Mouse (Mus musculus): Measurements from ENCODE around the gene Parvb. TPM values are rescaled to one million over a fixed set of nuclear protein-coding genes. Genes with fewer than 3 reads are reported as not detected.
A peak's percentile ranks its signal among the peaks of the same experiment; 100 is the strongest.
"Not testable (repeated sequence)": the region's sequence is repeated elsewhere in the genome, so short reads cannot be mapped to it uniquely, and the experiment has no call there.

The Parvb gene
- total and polyA plus RNA-seq, 3 experiments: 4.8 to 58.0 TPM; not detected in 1

DNA sequence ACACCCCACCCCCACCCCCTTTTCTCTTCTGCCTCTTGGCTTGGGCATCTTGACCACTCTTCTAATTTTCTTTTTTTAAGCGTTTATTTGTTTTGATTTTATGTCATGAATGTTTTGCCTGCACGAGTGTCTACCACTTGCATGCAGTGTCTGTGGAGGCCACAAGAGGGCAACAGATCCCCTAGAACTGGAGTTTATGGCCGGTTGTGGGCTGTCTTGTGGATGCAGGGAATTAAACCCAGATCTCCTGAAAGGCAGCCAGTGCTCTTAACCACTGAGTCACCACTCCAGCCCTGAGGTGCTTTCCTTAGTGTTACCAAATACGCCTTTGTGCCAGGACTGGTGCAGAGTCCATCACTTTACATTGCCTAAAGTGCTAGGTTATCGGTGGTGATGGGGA, 52.2 kb downstream of the Parvb start:
- H3K36me3 ChIP-seq (ENCODE audit: control insufficient read depth in 1 of 2, insufficient read depth in 2 of 2, low read length in 2 of 2): no peaks in the 10 kb centered on the region
- H3K27me3 ChIP-seq (ENCODE audit: control insufficient read depth in 1 of 2, insufficient read depth in 2 of 2, low read length in 2 of 2): no peaks in the 10 kb centered on the region
- H3K27ac ChIP-seq (ENCODE audit: control insufficient read depth, low read depth, low read length): no peak overlapping the region
- no peak overlapping the region for H3K9ac ChIP-seq (ENCODE audit: control insufficient read depth, low read depth, low read length, poor library complexity, severe bottlenecking)
- H3K4me1 ChIP-seq (ENCODE audit: control insufficient read depth in 1 of 2, insufficient read depth in 2 of 2, low read length in 2 of 2): no peaks in the 10 kb centered on the region
- no peaks in the 10 kb centered on the region for H3K9me3 ChIP-seq (replicated peaks; ENCODE audit: insufficient read depth, low read length)
- DNase-seq (ENCODE audit: low read depth, low spot score): peak; percentile 63
- TF ChIP-seq RAD21 (IDR thresholded peaks at IDR 0.05; ENCODE audit: low read depth, low read length) (peak; percentile 88), NRF1 (IDR thresholded peaks at IDR 0.05; ENCODE audit: insufficient read depth, low read depth, low read length, poor library complexity, severe bottlenecking) (no peak), SMC3 (IDR thresholded peaks at IDR 0.05; ENCODE audit: low read depth, low read length) (peak; percentile 92), JUND (IDR thresholded peaks at IDR 0.05; ENCODE audit: low read depth, low read length) (no peak), HCFC1 (IDR thresholded peaks at IDR 0.05; ENCODE audit: low read depth, low read length) (no peak), CTCF (IDR thresholded peaks at IDR 0.05 in 2 of 3, conservative IDR thresholded peaks at IDR 0.05 in 1 of 3; ENCODE audit: control insufficient read depth in 1 of 3, insufficient read depth in 1 of 3, low read depth in 2 of 3, low read length in 3 of 3, poor library complexity in 1 of 3, severe bottlenecking in 1 of 3) (peak; percentile 79 to 85 (median 79)), ZC3H11A (IDR thresholded peaks at IDR 0.05; ENCODE audit: low read depth, low read length) (peak; percentile 80), RCOR1 (IDR thresholded peaks at IDR 0.05; ENCODE audit: low read depth, low read length) (no peak), MEF2A (IDR thresholded peaks at IDR 0.05; ENCODE audit: extremely low read depth, insufficient replicate concordance, low read depth, low read length, poor library complexity, severe bottlenecking) (no peak), GATA1 (IDR thresholded peaks at IDR 0.05; ENCODE audit: low read depth, low read length) (no peak)
- H3K79me2 ChIP-seq (ENCODE audit: control insufficient read depth, insufficient read depth, low read length, poor library complexity): no peaks in the 10 kb centered on the region
- H3K4me3 ChIP-seq (ENCODE audit: control insufficient read depth in 1 of 2, insufficient read depth in 1 of 2, low read depth in 2 of 2, low read length in 2 of 2): no peak overlapping the region

DNA sequence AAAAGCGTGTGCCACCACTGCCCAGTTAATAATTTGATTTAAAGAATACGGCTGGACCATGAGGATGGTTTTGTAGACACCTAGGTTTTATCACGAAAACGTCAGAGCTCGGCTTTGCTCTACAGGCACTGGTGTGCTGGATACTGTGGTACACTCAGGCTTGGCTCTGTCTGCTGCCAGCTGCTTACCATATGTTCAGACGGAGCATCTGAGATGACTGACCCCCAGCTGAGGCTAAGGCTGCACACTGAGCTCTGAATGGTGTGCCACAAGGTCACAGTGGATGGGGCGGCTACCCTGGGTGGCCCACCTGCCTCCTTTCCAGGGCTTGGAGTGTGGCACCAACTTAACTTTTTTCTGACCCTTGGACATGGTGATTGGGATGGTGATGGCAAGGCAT, 53.6 kb downstream of the Parvb start:
- Histone ChIP-seq H3K9ac (ENCODE audit: control insufficient read depth, low read depth, low read length, poor library complexity, severe bottlenecking) (no peak overlapping the region), H3K4me1 (ENCODE audit: control insufficient read depth in 1 of 2, insufficient read depth in 2 of 2, low read length in 2 of 2) (no peaks in the 10 kb centered on the region), H3K27ac (ENCODE audit: control insufficient read depth, low read depth, low read length) (no peak overlapping the region), H3K4me3 (ENCODE audit: control insufficient read depth in 1 of 2, insufficient read depth in 1 of 2, low read depth in 2 of 2, low read length in 2 of 2) (no peak overlapping the region), H3K36me3 (ENCODE audit: control insufficient read depth in 1 of 2, insufficient read depth in 2 of 2, low read length in 2 of 2) (no peaks in the 10 kb centered on the region), H3K79me2 (ENCODE audit: control insufficient read depth, insufficient read depth, low read length, poor library complexity) (no peaks in the 10 kb centered on the region), H3K27me3 (ENCODE audit: control insufficient read depth in 1 of 2, insufficient read depth in 2 of 2, low read length in 2 of 2) (no peaks in the 10 kb centered on the region), H3K9me3 (replicated peaks; ENCODE audit: insufficient read depth, low read length) (no peaks in the 10 kb centered on the region)
- no peak for DNase-seq (ENCODE audit: low read depth, low spot score)
- TF ChIP-seq EP300 (IDR thresholded peaks at IDR 0.05; ENCODE audit: low read depth in 1 of 2, low read length in 2 of 2) (no peak), CTCF (IDR thresholded peaks at IDR 0.05 in 2 of 3, conservative IDR thresholded peaks at IDR 0.05 in 1 of 3; ENCODE audit: control insufficient read depth in 1 of 3, insufficient read depth in 1 of 3, low read depth in 2 of 3, low read length in 3 of 3, poor library complexity in 1 of 3, severe bottlenecking in 1 of 3) (no peak), CHD2 (IDR thresholded peaks at IDR 0.05; ENCODE audit: low read length) (no peak), ELF1 (IDR thresholded peaks at IDR 0.05; ENCODE audit: low read depth, low read length) (no peak), TBP (IDR thresholded peaks at IDR 0.05; ENCODE audit: low read depth, low read length) (no peak), MAFK (IDR thresholded peaks at IDR 0.05; ENCODE audit: borderline replicate concordance, low read depth, low read length) (no peak), SIN3A (IDR thresholded peaks at IDR 0.05; ENCODE audit: low read length) (no peak), POLR2A (IDR thresholded peaks at IDR 0.05; ENCODE audit: control insufficient read depth in 1 of 2, insufficient read depth in 1 of 2, low read depth in 1 of 2, low read length in 2 of 2, poor library complexity in 1 of 2) (no peak)

GRCm38 (mm10) chr15:84288953-84289352, 57.1 kb downstream of the Parvb start:
- peak; percentile 35 for DNase-seq (ENCODE audit: low read depth, low spot score)
- H3K27ac ChIP-seq (ENCODE audit: control insufficient read depth, low read depth, low read length); H3K79me2 ChIP-seq (ENCODE audit: control insufficient read depth, insufficient read depth, low read length, poor library complexity); H3K4me1 ChIP-seq (ENCODE audit: control insufficient read depth in 1 of 2, insufficient read depth in 2 of 2, low read length in 2 of 2); H3K36me3 ChIP-seq (ENCODE audit: control insufficient read depth in 1 of 2, insufficient read depth in 2 of 2, low read length in 2 of 2); H3K9me3 ChIP-seq (replicated peaks; ENCODE audit: insufficient read depth, low read length); H3K4me3 ChIP-seq (ENCODE audit: control insufficient read depth in 1 of 2, insufficient read depth in 1 of 2, low read depth in 2 of 2, low read length in 2 of 2); H3K9ac ChIP-seq (ENCODE audit: control insufficient read depth, low read depth, low read length, poor library complexity, severe bottlenecking); H3K27me3 ChIP-seq (ENCODE audit: control insufficient read depth in 1 of 2, insufficient read depth in 2 of 2, low read length in 2 of 2): not testable (repeated sequence)

Measured in MEL (cell line).